Mouse (Mus musculus) erythroblast, adult 5-6 weeks (primary cell): ENCODE results near the gene Ndufa7. TPM values are rescaled to one million over a fixed set of nuclear protein-coding genes. Genes with fewer than 3 reads are reported as not detected.
A peak's percentile ranks its signal among the peaks of the same experiment; 100 is the strongest.
"Not testable (repeated sequence)": the region's sequence is repeated elsewhere in the genome, so short reads cannot be mapped to it uniquely, and the experiment has no call there.

ENCODE experiments used
- ATAC-seq: replicated peaks from 2 replicates; pipeline ENCODE4 v1.8.0; 2016; ENCODE audit warnings: moderate number of reproducible peaks, mild to moderate bottlenecking, moderate TSS enrichment, inconsistent platforms; ENCODE audit not compliant: poor library complexity, low FRiP score, severe bottlenecking
- total RNA-seq, 2 experiments: library from RNA; stranded (forward) in 1 of 2; stranded (reverse) in 1 of 2; fragments of 150-400 nt in 1 of 2; fragments of 200-764, 138-1000 nt in 1 of 2; gene quantifications; 2 replicates each; pipeline versions ENCODE4 v1.2.3 to v1.2.4; 2015 to 2017; ENCODE audit warnings: low replicate concordance in 2 of 2

Gene Ndufa7
- total RNA-seq, 2 experiments from 2014 or later = 46.6 to 57.5 TPM

DNA sequence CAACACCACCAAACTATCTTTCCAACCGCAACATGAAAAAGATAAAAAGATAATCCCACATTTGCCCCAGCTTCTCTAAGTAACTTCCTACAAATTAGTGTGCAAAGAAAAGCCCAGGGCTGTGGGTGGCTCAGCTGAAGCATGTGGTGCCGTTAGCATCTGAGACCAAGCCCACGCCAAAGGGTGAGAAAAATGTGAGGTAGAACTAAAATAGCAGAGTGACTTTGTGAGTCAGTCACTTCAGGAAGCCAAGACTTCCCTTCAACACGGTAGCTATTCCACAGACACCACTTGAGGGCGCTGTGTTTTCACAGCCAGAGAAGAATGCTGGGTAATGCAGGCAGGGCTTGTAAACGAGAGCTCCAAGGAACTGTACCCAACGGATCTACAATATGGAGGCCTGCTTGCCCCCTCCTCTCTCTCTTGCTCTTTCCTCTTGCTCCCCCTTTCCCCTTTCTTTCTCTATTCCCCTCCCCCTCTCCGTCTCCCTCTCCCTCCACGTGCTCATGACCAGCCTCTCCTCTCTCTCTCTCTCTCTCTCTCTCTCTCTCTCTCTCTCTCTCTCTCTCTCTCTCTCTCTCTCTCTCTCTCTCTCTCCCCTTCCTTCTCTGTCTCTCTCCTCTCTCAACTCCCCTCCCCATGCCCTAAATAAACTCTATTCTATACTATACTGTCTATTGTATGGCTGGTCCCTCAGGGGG, 41.1 kb downstream of the Ndufa7 start:
- peak; percentile 82 for ATAC-seq

DNA sequence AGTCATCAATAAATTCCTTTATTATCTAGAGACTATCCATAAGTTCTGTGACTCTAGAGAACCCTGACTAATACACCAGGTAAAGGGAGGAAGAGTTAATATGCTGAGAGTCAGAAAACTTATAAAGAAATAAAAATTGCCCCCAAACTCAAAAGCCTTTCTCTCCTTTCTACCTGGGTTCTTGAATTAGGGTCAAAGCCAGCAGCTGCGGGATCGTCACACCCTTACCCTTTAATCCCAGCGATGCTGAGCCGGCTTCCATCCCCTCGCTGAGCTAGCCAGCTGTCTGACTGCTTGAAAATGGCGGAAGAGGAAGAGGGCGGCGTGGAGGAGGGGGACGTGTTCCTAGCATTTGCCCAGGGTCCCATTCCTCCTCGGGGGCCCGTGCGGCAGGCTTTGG, 49.2 kb downstream of the Ndufa7 start, which contains the start of gene Gm7029:
Gm7029 (plus strand) TSS at position 301 of the 400 bp plus-strand sequence.
- not testable (repeated sequence) for ATAC-seq

DNA sequence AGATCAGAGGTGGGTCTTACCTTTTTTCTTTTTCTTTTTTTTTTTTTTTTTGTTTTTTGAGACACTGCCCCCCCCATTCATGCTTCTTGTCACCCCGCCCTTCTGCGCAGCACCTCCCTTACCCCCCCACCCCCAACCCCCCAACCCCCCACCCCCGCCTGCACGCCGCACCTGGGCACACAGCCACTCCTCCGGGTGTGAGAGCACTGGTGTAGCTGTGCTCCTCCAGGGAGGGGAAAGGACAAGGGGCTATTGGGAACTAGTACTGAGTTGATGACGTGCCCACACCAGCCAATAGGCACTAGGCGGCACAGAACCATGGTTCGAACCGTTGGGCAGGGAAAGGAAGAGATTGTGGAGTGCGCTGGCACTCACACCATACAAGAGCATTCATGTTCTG, 50.0 kb downstream of the Ndufa7 start:
- no peak for ATAC-seq

DNA sequence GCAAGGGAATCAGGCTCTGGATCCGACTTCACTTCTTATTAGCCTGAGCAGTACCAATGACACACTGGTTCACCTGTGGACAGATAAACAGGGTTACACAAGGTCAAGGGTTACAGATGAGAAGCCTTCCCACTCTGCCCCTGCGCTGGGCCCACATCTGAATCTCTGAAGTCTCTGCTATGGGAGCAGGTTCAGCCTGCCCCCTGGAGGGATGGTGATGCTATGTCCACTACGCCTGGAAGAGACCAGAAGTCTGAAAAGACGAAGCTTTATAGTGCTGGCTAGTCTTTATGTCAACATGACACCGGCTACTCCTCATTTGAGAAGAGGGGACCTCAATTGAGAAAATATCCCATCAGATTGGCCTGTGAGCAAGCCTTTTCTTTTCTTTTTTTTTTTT, 51.4 kb downstream of the Ndufa7 start:
- ATAC-seq = not testable (repeated sequence)

DNA sequence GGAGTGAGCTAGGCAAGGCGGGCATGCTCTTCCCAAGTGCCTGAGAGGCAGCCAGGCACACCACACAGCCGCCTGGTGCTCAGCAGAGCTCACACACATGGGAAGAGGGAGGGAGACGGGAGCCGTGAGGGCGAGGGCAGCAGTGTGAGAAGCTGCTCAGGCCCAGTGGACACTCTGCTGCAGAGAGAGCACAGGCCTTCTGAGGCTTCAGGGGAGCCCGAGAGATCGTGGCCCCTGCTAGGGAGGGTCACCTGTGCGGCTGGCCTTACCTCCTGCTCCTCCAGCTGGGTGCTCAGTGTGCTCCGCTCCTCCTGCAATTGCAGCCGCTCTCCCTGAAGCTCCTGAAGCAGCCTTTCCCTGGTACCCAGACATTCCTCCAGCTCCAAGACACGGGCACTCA, 59.9 kb downstream of the Ndufa7 start:
- ATAC-seq = 0 out of 2 replicates have a peak, but pooled peaks have one; percentile 19

DNA sequence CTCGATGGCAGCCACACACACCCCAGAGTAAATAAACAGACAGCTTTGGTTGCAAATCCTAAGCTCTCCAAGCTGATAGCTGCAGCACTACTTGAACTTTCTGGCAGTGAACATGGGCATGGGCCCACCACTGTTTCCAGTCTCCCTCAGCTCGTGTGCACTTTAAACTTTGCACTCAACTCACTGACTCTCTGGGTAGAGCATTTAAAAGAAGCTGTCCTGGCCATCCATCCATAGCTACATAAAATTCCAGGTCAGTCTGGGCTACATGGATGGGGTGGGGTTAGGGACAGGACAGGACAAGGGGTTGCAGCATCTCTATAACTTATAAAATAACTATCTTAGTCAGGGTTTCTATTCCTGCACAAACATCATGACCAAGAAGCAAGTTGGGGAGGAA, 63.4 kb downstream of the Ndufa7 start:
- not testable (repeated sequence) for ATAC-seq

Other genes starting within 250 kb of the Ndufa7 start
- gene Zfp414, start 195.5 kb upstream of the Ndufa7 start, total RNA-seq (2015; ENCODE audit: low replicate concordance) = 12.5 and 25.3 TPM in 2 replicates
- gene Zfp414, start 195.5 kb upstream of the Ndufa7 start, total RNA-seq (2017; ENCODE audit: low replicate concordance) = 4.3 and 8.0 TPM in 2 replicates
- 48.4 and 55.8 TPM in 2 replicates for gene Pram1, start 186.5 kb upstream of the Ndufa7 start, total RNA-seq (2015; ENCODE audit: low replicate concordance)
- gene Pram1, start 186.5 kb upstream of the Ndufa7 start, total RNA-seq (2017; ENCODE audit: low replicate concordance) = 6.3 and 12.6 TPM in 2 replicates
- gene Hnrnpm, start 137.7 kb upstream of the Ndufa7 start, total RNA-seq (2015; ENCODE audit: low replicate concordance) = 1,242 and 1,297 TPM in 2 replicates
- 1,014 and 1,409 TPM in 2 replicates for gene Hnrnpm, start 137.7 kb upstream of the Ndufa7 start, total RNA-seq (2017; ENCODE audit: low replicate concordance)
- gene March2, start 105.9 kb upstream of the Ndufa7 start, total RNA-seq (2015; ENCODE audit: low replicate concordance) = 910 and 992 TPM in 2 replicates
- 1,070 and 1,140 TPM in 2 replicates for gene March2, start 105.9 kb upstream of the Ndufa7 start, total RNA-seq (2017; ENCODE audit: low replicate concordance)
- gene Rab11b, start 64.0 kb upstream of the Ndufa7 start, total RNA-seq (2015; ENCODE audit: low replicate concordance) = 43.9 and 50.9 TPM in 2 replicates
- 28.1 and 36.7 TPM in 2 replicates for gene Rab11b, start 64.0 kb upstream of the Ndufa7 start, total RNA-seq (2017; ENCODE audit: low replicate concordance)
- 0.96 and 1.5 TPM in 2 replicates for gene Angptl4, start 42.7 kb upstream of the Ndufa7 start, total RNA-seq (2015; ENCODE audit: low replicate concordance)
- 1.1 and 4.3 TPM in 2 replicates for gene Angptl4, start 42.7 kb upstream of the Ndufa7 start, total RNA-seq (2017; ENCODE audit: low replicate concordance)
- gene Kank3, start 14.1 kb upstream of the Ndufa7 start, total RNA-seq (2015; ENCODE audit: low replicate concordance) = not detected in 2 replicates
- gene Kank3, start 14.1 kb upstream of the Ndufa7 start, total RNA-seq (2017; ENCODE audit: low replicate concordance) = 0.42 and 1.3 TPM in 2 replicates
- gene Rps28, start within 50 bp of the Ndufa7 start, total RNA-seq (2015; ENCODE audit: low replicate concordance) = 216 and 275 TPM in 2 replicates
- 302 and 335 TPM in 2 replicates for gene Rps28, start within 50 bp of the Ndufa7 start, total RNA-seq (2017; ENCODE audit: low replicate concordance)
- gene Cd320, start 18.5 kb downstream of the Ndufa7 start, total RNA-seq (2015; ENCODE audit: low replicate concordance) = 3.1 and 3.3 TPM in 2 replicates
- gene Cd320, start 18.5 kb downstream of the Ndufa7 start, total RNA-seq (2017; ENCODE audit: low replicate concordance) = not detected in 2 replicates
- not detected in 2 replicates for gene Gm7029, start 49.3 kb downstream of the Ndufa7 start, total RNA-seq (2015; ENCODE audit: low replicate concordance)
- not detected in 2 replicates for gene Gm7029, start 49.3 kb downstream of the Ndufa7 start, total RNA-seq (2017; ENCODE audit: low replicate concordance)
- 5.0 and 17.6 TPM in 2 replicates for gene Kifc1, start 66.1 kb downstream of the Ndufa7 start, total RNA-seq (2015; ENCODE audit: low replicate concordance)
- gene Kifc1, start 66.1 kb downstream of the Ndufa7 start, total RNA-seq (2017; ENCODE audit: low replicate concordance) = 47.5 and 80.7 TPM in 2 replicates
- not detected in 2 replicates for gene Platr17, start 80.6 kb downstream of the Ndufa7 start, total RNA-seq (2015; ENCODE audit: low replicate concordance)
- gene Platr17, start 80.6 kb downstream of the Ndufa7 start, total RNA-seq (2017; ENCODE audit: low replicate concordance) = 9.7 TPM in 1 of 2 replicates, not detected in the other
- 12.1 and 14.2 TPM in 2 replicates for gene Daxx, start 84.8 kb downstream of the Ndufa7 start, total RNA-seq (2015; ENCODE audit: low replicate concordance)
- 20.4 and 21.7 TPM in 2 replicates for gene Daxx, start 84.8 kb downstream of the Ndufa7 start, total RNA-seq (2017; ENCODE audit: low replicate concordance)
- gene Tapbp, start 91.3 kb downstream of the Ndufa7 start, total RNA-seq (2015; ENCODE audit: low replicate concordance) = 30.7 and 30.9 TPM in 2 replicates
- 34.3 and 39.6 TPM in 2 replicates for gene Tapbp, start 91.3 kb downstream of the Ndufa7 start, total RNA-seq (2017; ENCODE audit: low replicate concordance)
- 4.0 and 7.9 TPM in 2 replicates for gene Zbtb22, start 91.3 kb downstream of the Ndufa7 start, total RNA-seq (2015; ENCODE audit: low replicate concordance)
- gene Zbtb22, start 91.3 kb downstream of the Ndufa7 start, total RNA-seq (2017; ENCODE audit: low replicate concordance) = 8.8 and 10.3 TPM in 2 replicates
- gene Rgl2, start 105.0 kb downstream of the Ndufa7 start, total RNA-seq (2015; ENCODE audit: low replicate concordance) = 5.2 and 6.1 TPM in 2 replicates
- gene Rgl2, start 105.0 kb downstream of the Ndufa7 start, total RNA-seq (2017; ENCODE audit: low replicate concordance) = 5.6 and 9.7 TPM in 2 replicates
- 15.9 and 38.0 TPM in 2 replicates for gene Pfdn6, start 115.8 kb downstream of the Ndufa7 start, total RNA-seq (2015; ENCODE audit: low replicate concordance)
- gene Pfdn6, start 115.8 kb downstream of the Ndufa7 start, total RNA-seq (2017; ENCODE audit: low replicate concordance) = 22.9 TPM in 2 replicates
- gene Wdr46, start 116.1 kb downstream of the Ndufa7 start, total RNA-seq (2015; ENCODE audit: low replicate concordance) = 4.0 and 15.9 TPM in 2 replicates
- gene Wdr46, start 116.1 kb downstream of the Ndufa7 start, total RNA-seq (2017; ENCODE audit: low replicate concordance) = 7.5 and 8.5 TPM in 2 replicates
- gene B3galt4, start 126.9 kb downstream of the Ndufa7 start, total RNA-seq (2015; ENCODE audit: low replicate concordance) = not detected in 2 replicates
- 0.70 and 0.94 TPM in 2 replicates for gene B3galt4, start 126.9 kb downstream of the Ndufa7 start, total RNA-seq (2017; ENCODE audit: low replicate concordance)
- gene Vps52, start 131.2 kb downstream of the Ndufa7 start, total RNA-seq (2015; ENCODE audit: low replicate concordance) = 8.2 and 11.3 TPM in 2 replicates
- gene Vps52, start 131.2 kb downstream of the Ndufa7 start, total RNA-seq (2017; ENCODE audit: low replicate concordance) = 13.0 and 17.0 TPM in 2 replicates
- 758 and 917 TPM in 2 replicates for gene Rps18, start 131.4 kb downstream of the Ndufa7 start, total RNA-seq (2015; ENCODE audit: low replicate concordance)
- 207 and 301 TPM in 2 replicates for gene Rps18, start 131.4 kb downstream of the Ndufa7 start, total RNA-seq (2017; ENCODE audit: low replicate concordance)
- gene H2-K1, start 175.8 kb downstream of the Ndufa7 start, total RNA-seq (2015; ENCODE audit: low replicate concordance) = 177 and 273 TPM in 2 replicates
- 97.6 and 121 TPM in 2 replicates for gene H2-K1, start 175.8 kb downstream of the Ndufa7 start, total RNA-seq (2017; ENCODE audit: low replicate concordance)
- gene Ring1, start 200.1 kb downstream of the Ndufa7 start, total RNA-seq (2015; ENCODE audit: low replicate concordance) = 1.9 and 9.2 TPM in 2 replicates
- 2.0 and 2.8 TPM in 2 replicates for gene Ring1, start 200.1 kb downstream of the Ndufa7 start, total RNA-seq (2017; ENCODE audit: low replicate concordance)
- gene H2-Ke6, start 203.5 kb downstream of the Ndufa7 start, total RNA-seq (2015; ENCODE audit: low replicate concordance) = 26.5 and 50.7 TPM in 2 replicates
- 15.0 and 17.8 TPM in 2 replicates for gene H2-Ke6, start 203.5 kb downstream of the Ndufa7 start, total RNA-seq (2017; ENCODE audit: low replicate concordance)
- gene Slc39a7, start 207.1 kb downstream of the Ndufa7 start, total RNA-seq (2015; ENCODE audit: low replicate concordance) = not detected in 2 replicates
- gene Slc39a7, start 207.1 kb downstream of the Ndufa7 start, total RNA-seq (2017; ENCODE audit: low replicate concordance) = 11.5 and 16.6 TPM in 2 replicates
- 7.1 and 8.3 TPM in 2 replicates for gene Rxrb, start 207.2 kb downstream of the Ndufa7 start, total RNA-seq (2015; ENCODE audit: low replicate concordance)
- gene Rxrb, start 207.2 kb downstream of the Ndufa7 start, total RNA-seq (2017; ENCODE audit: low replicate concordance) = 10.7 and 12.0 TPM in 2 replicates
- gene Col11a2, start 214.9 kb downstream of the Ndufa7 start, total RNA-seq (2015; ENCODE audit: low replicate concordance) = 1.3 TPM in 1 of 2 replicates, not detected in the other
- gene Col11a2, start 214.9 kb downstream of the Ndufa7 start, total RNA-seq (2017; ENCODE audit: low replicate concordance) = 4.3 and 7.0 TPM in 2 replicates